Mouse (Mus musculus) left cerebral cortex, adult 6 months (tissue): ENCODE measurements around the gene Astl. TPM values are rescaled to one million over a fixed set of nuclear protein-coding genes. Genes with fewer than 3 reads are reported as not detected.

Source experiments
- long read RNA-seq, 2 experiments: library from polyadenylated mRNA; unstranded; transcript quantifications; one replicate each; pipeline ENCODE4 v2.0.0; 2019 to 2020
- polyA plus RNA-seq: library from polyadenylated mRNA; unstranded; fragments of <200 nt; fragmentation: Nextera tagmentation; gene quantifications from 2 replicates; pipeline ENCODE4 v1.2.3, GENCODE M21; 2021

Astl gene
- polyA plus RNA-seq: not detected in 2 replicates
- long read RNA-seq, experiment 1: 0 reads
- long read RNA-seq, experiment 2: 0 reads

GRCm38 (mm10) chr2:127338416-127338815, at the start of gene Astl:
Gene Astl (plus strand): TSS chr2:127338639.

DNA sequence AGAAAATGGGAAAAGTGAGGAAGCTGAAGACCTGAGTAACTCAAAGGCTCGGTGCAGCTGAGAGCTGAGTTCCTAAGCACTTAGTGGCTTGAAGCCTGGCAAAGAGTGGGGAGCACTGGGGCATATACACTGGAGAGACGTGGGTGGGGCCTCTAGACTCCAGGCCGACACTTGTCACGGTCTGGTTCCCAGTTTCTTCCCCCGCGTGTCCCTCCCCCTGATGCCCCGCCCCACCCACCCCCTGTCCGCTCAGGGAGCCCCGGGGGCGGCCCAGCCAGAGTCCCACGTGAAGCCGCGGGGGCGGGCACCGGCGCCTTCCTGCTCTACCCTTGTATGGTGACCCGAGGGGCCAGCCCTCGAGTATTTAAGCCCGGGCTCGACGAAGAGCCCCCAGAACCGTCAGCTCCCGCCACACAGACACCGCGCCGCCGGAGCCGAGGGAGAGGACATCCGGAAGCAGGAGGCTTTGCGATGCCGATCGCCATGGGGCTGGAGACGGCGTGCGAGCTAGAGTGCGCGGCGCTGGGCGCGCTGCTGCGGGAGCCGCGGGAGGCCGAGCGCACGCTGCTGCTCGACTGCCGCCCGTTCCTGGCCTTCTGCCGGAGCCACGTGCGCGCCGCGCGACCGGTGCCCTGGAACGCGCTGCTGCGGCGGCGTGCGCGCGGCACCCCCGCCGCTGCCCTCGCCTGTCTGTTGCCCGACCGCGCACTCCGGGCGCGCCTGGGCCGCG, 2.5 kb upstream of the Astl start, which contains the start of gene Dusp2:
Dusp2 (plus strand) TSS at position 393 of the 730 bp plus-strand sequence.

DNA sequence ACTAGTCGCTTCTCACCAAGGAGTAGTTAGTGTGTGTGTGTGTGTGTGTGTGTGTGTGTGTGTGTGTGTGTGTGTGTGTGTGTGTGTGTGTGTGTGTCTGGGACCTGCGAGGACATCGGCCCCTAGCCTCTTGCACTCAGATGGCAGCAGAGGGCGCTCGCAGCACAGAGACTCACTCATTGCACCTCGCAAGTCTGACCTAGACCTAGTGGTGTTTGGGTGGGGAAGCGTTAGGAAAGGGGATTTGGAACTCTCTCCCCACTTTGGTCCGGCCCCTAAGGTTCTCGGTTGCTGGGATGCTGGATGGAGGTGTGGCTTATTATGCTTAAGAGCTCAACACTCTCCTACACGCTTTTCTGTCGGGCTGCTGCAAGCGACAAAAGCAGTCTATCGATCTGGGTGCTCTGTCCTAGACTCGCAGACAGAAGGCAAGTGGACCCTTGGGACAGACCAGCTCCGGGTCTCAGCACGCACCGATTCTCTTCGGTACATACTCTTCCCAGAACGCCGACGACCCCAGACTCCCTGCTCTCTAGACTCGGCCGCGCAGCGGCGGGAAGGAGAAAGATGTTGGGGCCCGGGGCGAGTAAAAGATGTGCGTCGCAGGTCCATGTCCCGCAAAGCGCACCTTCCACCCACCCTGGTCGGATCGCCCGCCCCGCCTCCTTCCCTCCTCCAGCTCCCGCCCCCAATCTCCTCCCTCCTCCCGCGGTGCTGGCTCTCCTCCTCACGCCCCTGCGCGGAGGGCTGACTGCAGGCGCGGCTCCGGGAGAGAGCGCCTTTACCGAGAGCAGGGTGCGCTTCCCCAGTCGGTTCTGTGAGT, 24.2 kb downstream of the Astl start, which contains the start of gene Adra2b:
Adra2b (plus strand) TSS at position 750 of the 823 bp plus-strand sequence.

Other genes starting within 250 kb of the Astl start
- 1.0 and 1.1 TPM in 2 replicates for gene Ncaph, start 204.7 kb upstream of the Astl start, polyA plus RNA-seq
- 4.6 and 5.6 TPM in 2 replicates for gene Itpripl1, start 195.2 kb upstream of the Astl start, polyA plus RNA-seq
- gene 1810024B03Rik, start 130.4 kb upstream of the Astl start, polyA plus RNA-seq: 1.2 TPM in 2 replicates
- gene Snrnp200, start 130.3 kb upstream of the Astl start, polyA plus RNA-seq: 19.2 and 23.1 TPM in 2 replicates
- gene Ciao1, start 90.8 kb upstream of the Astl start, polyA plus RNA-seq: 26.4 and 45.7 TPM in 2 replicates
- 34.3 and 92.3 TPM in 2 replicates for gene Tmem127, start 90.7 kb upstream of the Astl start, polyA plus RNA-seq
- 43.4 and 44.6 TPM in 2 replicates for gene Stard7, start 68.4 kb upstream of the Astl start, polyA plus RNA-seq
- 2.4 and 2.9 TPM in 2 replicates for gene Dusp2, start 2.5 kb upstream of the Astl start, polyA plus RNA-seq
- 0.73 and 1.2 TPM in 2 replicates for gene Adra2b, start 24.6 kb downstream of the Astl start, polyA plus RNA-seq
- gene Gpat2, start 86.6 kb downstream of the Astl start, polyA plus RNA-seq: 0.08 TPM in 1 of 2 replicates, not detected in the other
- gene Fahd2a, start 105.9 kb downstream of the Astl start, polyA plus RNA-seq: 39.2 and 51.0 TPM in 2 replicates
- 44.6 and 49.5 TPM in 2 replicates for gene Kcnip3, start 183.5 kb downstream of the Astl start, polyA plus RNA-seq
- gene Prom2, start 202.8 kb downstream of the Astl start, polyA plus RNA-seq: 0.06 and 0.36 TPM in 2 replicates
- gene Zfp661, start 248.5 kb downstream of the Astl start, polyA plus RNA-seq: 2.1 and 2.2 TPM in 2 replicates
- 120 and 133 TPM in 2 replicates for gene Mrps5, start 248.6 kb downstream of the Astl start, polyA plus RNA-seq